Mouse (Mus musculus) bone marrow macrophage, adult 2 months (primary cell): ENCODE measurements around the gene Qdpr.

Source experiments
- CTCF ChIP-seq: IDR thresholded peaks from 2 replicates; pipeline ENCODE4 v1.5.1; 2012; ENCODE audit warnings: low read depth, mild to moderate bottlenecking, low read length, moderate library complexity
- POLR2A ChIP-seq: IDR thresholded peaks from 2 replicates; pipeline ENCODE4 v1.6.1; 2012; ENCODE audit warnings: mild to moderate bottlenecking, low read depth, low read length, borderline replicate concordance

GRCm38 (mm10) chr5:45406129-45406528 is 43.9 kb downstream of the Qdpr start:
- TF ChIP-seq CTCF (no peak), POLR2A (no peak)
